In the genomic region with DNA sequence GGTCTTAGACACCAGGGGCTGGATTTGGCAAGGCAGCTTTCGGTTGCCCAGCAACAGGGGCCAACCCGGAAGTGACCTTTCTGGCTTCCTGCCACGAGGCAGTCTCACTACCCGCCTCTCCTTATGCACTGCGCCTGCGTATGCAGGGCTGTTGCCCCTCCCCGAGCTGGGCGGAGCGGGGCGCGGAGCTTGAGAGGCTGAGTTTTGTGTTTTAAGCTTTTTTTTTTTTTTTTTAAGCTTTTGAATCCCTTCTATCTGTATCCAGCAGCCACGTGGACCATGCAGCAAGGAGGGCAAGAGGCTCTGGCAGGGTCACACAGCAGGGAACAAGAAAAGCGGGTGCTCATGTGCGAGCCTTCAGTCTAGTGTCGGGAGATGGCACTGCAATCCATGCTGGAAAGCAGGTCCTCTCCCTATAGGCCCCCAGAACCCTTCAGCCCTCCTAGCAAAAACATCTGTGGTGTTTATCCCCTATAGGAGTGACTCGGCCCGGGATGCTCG, we compare ENCODE assay signal across 8 mouse cellular contexts. TPM values are rescaled to one million over a fixed set of nuclear protein-coding genes. Genes with fewer than 3 reads are reported as not detected.
DNase-seq lines count a peak whose midpoint lies in the region; ATAC-seq lines count a peak whose summit lies in the region.

No protein-coding gene starts in this region.

- peak overlapping the region; percentile 42 for H3K4me3 ChIP-seq in hindbrain, embryonic 15.5 days

- peak overlapping the region; percentile 58 for H3K9ac ChIP-seq in hindbrain, embryonic 15.5 days

- WGBS in hindbrain, embryonic 15.5 days = under 1% methylated on average over 18 of the region's 18 CpGs

- H3K27me3 ChIP-seq in hindbrain, embryonic 15.5 days = no peaks in the 10 kb centered on the region; the same call in 1 of the 2 replicates

- peak; percentile 92 for ATAC-seq in hindbrain, embryonic 15.5 days (ENCODE audit: low FRiP score, low read depth)

- H3K4me1 ChIP-seq in hindbrain, embryonic 15.5 days (replicated peaks) = peaks cover 15% of the 10 kb centered on the region

- no peaks in the 10 kb centered on the region for H3K9me3 ChIP-seq in hindbrain, embryonic 15.5 days

- peak; percentile 83 for DNase-seq in Muller cell, postnatal 12 days (ENCODE audit: inconsistent ontology term)
- DNase-seq in cerebellum, postnatal 25 days = peak; percentile 86 to 93
- peak; percentile 82 to 84 for DNase-seq in frontal cortex, postnatal 36 days (ENCODE audit: low spot score in 2 of 2)
- DNase-seq in layer of hippocampus, postnatal 36 days = peak; percentile 85 to 87
- peak; percentile 92 for DNase-seq in lung, postnatal 25 days (ENCODE audit: low spot score)
- peak; percentile 79 for DNase-seq in retina, adult 2 months (ENCODE audit: low read depth, low spot score)
- DNase-seq in thymus, postnatal 36 days = peak; percentile 82 to 89

- H3K27ac ChIP-seq in hindbrain, embryonic 15.5 days (replicated peaks) = peak overlapping the region; percentile 85

- peak overlapping the region; percentile 64 for H3K4me2 ChIP-seq in hindbrain, embryonic 15.5 days

- no peaks in the 10 kb centered on the region for H3K36me3 ChIP-seq in hindbrain, embryonic 15.5 days

RNA-seq across cellular contexts. Expression of a gene that starts 5.1 kb away (rescaled TPM):
- polyA plus RNA-seq in hindbrain, embryonic 15.5 days (2015; fragmentation: Nextera tagmentation; extraction: Ambion mirVana) = 0.45 and 0.86 TPM in 2 replicates
- under 1 TPM; 0.15 to 0.40 TPM for total RNA-seq in layer of hippocampus, postnatal 36 days (2021)

RNA-seq across cellular contexts. Expression of a gene that starts 27.1 kb away (rescaled TPM):
- 1.2 and 2.0 TPM in 2 replicates for polyA plus RNA-seq in hindbrain, embryonic 15.5 days (2015; fragmentation: Nextera tagmentation; extraction: Ambion mirVana)
- total RNA-seq in layer of hippocampus, postnatal 36 days (2021) = 1 to 10 TPM; 2.1 to 2.7 TPM

RNA-seq across cellular contexts. Expression of a gene that starts 34.6 kb away (rescaled TPM):
- 64.2 and 67.1 TPM in 2 replicates for polyA plus RNA-seq in hindbrain, embryonic 15.5 days (2015; fragmentation: Nextera tagmentation; extraction: Ambion mirVana)
- 10 to 100 TPM; 40.4 to 45.9 TPM for total RNA-seq in layer of hippocampus, postnatal 36 days (2021)

Comparison
In these comparisons a context has a peak if more than half of its experiments do, and no peak if none do; other contexts are left out.
1. Peak in every context shown above with its lines: DNase-seq, ATAC-seq, H3K4me3 ChIP-seq and H3K27ac ChIP-seq.